ENCODE assay signal across 16 mouse cellular contexts in genomic region chr9:87372251-87372905, GRCm38 (mm10).
A peak's percentile ranks its signal among the peaks of the same experiment; 100 is the strongest.
DNase-seq lines count a peak whose midpoint lies in the region; ATAC-seq and TF ChIP-seq lines count a peak whose summit lies in the region.
"Had no signal": no experiment of that assay in that cellular context is flagged by ENCODE, and none has a peak within 500 bp of the region (broad histone marks: within the 10 kb centered on the region; RNA-seq: fewer than 3 reads in every experiment).

No protein-coding gene starts in this region.

- 0 out of 2 replicates have a peak, but pooled peaks cover 2% of the 10 kb centered on the region for H3K4me1 ChIP-seq in forebrain, embryonic 11.5 days (replicated peaks; ENCODE audit: control insufficient read depth, insufficient read depth, low read length)
- peaks cover 19% of the 10 kb centered on the region for H3K4me1 ChIP-seq in forebrain, embryonic 10.5 days
- no peaks in the 10 kb centered on the region for H3K4me1 ChIP-seq in midbrain, embryonic 11.5 days (ENCODE audit: control insufficient read depth, insufficient read depth, low read length)
- no peaks in the 10 kb centered on the region for H3K4me1 ChIP-seq in midbrain, embryonic 14.5 days (ENCODE audit: control insufficient read depth, insufficient read depth, low read length)
- peaks cover 29% of the 10 kb centered on the region for H3K4me1 ChIP-seq in limb, embryonic 14.5 days (ENCODE audit: control insufficient read depth, insufficient read depth, low read length)
- H3K4me1 ChIP-seq in neural tube, embryonic 15.5 days, result no peaks in the 10 kb centered on the region
- H3K4me1 ChIP-seq: hindbrain, embryonic 15.5 days; intestine, embryonic 15.5 days had no signal

- no peak overlapping the region for H3K4me2 ChIP-seq in forebrain, embryonic 11.5 days (ENCODE audit: low read depth, low read length, severe bottlenecking)
- no peak overlapping the region for H3K4me2 ChIP-seq in midbrain, embryonic 11.5 days
- H3K4me2 ChIP-seq in midbrain, embryonic 14.5 days (ENCODE audit: low read length), result no peak overlapping the region
- H3K4me2 ChIP-seq in limb, embryonic 14.5 days (replicated peaks; ENCODE audit: low read depth, low read length, severe bottlenecking), result no peak overlapping the region
- H3K4me2 ChIP-seq in neural tube, embryonic 15.5 days, result no peak overlapping the region
- H3K4me2 ChIP-seq: hindbrain, embryonic 15.5 days; intestine, embryonic 15.5 days had no signal

- H3K9me3 ChIP-seq in forebrain, embryonic 11.5 days (ENCODE audit: control insufficient read depth, low read length), result no peaks in the 10 kb centered on the region
- no peaks in the 10 kb centered on the region for H3K9me3 ChIP-seq in forebrain, embryonic 10.5 days
- no peaks in the 10 kb centered on the region for H3K9me3 ChIP-seq in midbrain, embryonic 11.5 days (ENCODE audit: control insufficient read depth, low read length)
- H3K9me3 ChIP-seq in midbrain, embryonic 14.5 days (ENCODE audit: control insufficient read depth, low read length), result no peaks in the 10 kb centered on the region
- no peaks in the 10 kb centered on the region for H3K9me3 ChIP-seq in limb, embryonic 14.5 days (ENCODE audit: control insufficient read depth, low read length)
- no peaks in the 10 kb centered on the region for H3K9me3 ChIP-seq in neural tube, embryonic 15.5 days (replicated peaks)
- H3K9me3 ChIP-seq: hindbrain, embryonic 15.5 days; intestine, embryonic 15.5 days had no signal

- no peak overlapping the region for H3K4me3 ChIP-seq in forebrain, embryonic 11.5 days (ENCODE audit: low read depth, low read length)
- H3K4me3 ChIP-seq in forebrain, embryonic 10.5 days, result no peak overlapping the region
- no peak overlapping the region for H3K4me3 ChIP-seq in midbrain, embryonic 11.5 days (ENCODE audit: low read depth, low read length)
- H3K4me3 ChIP-seq in midbrain, embryonic 14.5 days (replicated peaks; ENCODE audit: low read depth, low read length), result no peak overlapping the region
- H3K4me3 ChIP-seq in limb, embryonic 14.5 days (replicated peaks; ENCODE audit: low read length), result no peak overlapping the region
- no peak overlapping the region for H3K4me3 ChIP-seq in neural tube, embryonic 15.5 days (replicated peaks)
- H3K4me3 ChIP-seq: hindbrain, embryonic 15.5 days; intestine, embryonic 15.5 days had no signal

- no peaks in the 10 kb centered on the region for H3K27me3 ChIP-seq in forebrain, embryonic 11.5 days (ENCODE audit: control insufficient read depth, insufficient read depth, low read length)
- peaks cover 20% of the 10 kb centered on the region; the same call in 1 of the 2 replicates for H3K27me3 ChIP-seq in forebrain, embryonic 10.5 days (ENCODE audit: poor library complexity, severe bottlenecking)
- H3K27me3 ChIP-seq in midbrain, embryonic 11.5 days (ENCODE audit: control insufficient read depth, insufficient read depth, low read length), result peaks cover 18% of the 10 kb centered on the region; the same call in 1 of the 2 replicates
- peaks cover 13% of the 10 kb centered on the region; the same call in 1 of the 2 replicates for H3K27me3 ChIP-seq in midbrain, embryonic 14.5 days (ENCODE audit: control insufficient read depth, insufficient read depth, low read length)
- no peaks in the 10 kb centered on the region for H3K27me3 ChIP-seq in limb, embryonic 14.5 days (ENCODE audit: control insufficient read depth, insufficient read depth, low read length)
- H3K27me3 ChIP-seq in neural tube, embryonic 15.5 days (replicated peaks), result no peaks in the 10 kb centered on the region
- H3K27me3 ChIP-seq: hindbrain, embryonic 15.5 days; intestine, embryonic 15.5 days had no signal

- no peak for TF ChIP-seq POLR2A in limb, embryonic 14.5 days (IDR thresholded peaks at IDR 0.05; ENCODE audit: borderline replicate concordance, extremely low read depth, insufficient read depth, insufficient read length)

- no peaks in the 10 kb centered on the region for H3K36me3 ChIP-seq in forebrain, embryonic 11.5 days (ENCODE audit: control insufficient read depth, insufficient read depth, low read length)
- H3K36me3 ChIP-seq in forebrain, embryonic 10.5 days (replicated peaks), result no peaks in the 10 kb centered on the region
- no peaks in the 10 kb centered on the region for H3K36me3 ChIP-seq in midbrain, embryonic 11.5 days (ENCODE audit: control insufficient read depth, insufficient read depth, low read length)
- no peaks in the 10 kb centered on the region for H3K36me3 ChIP-seq in midbrain, embryonic 14.5 days (ENCODE audit: control insufficient read depth, insufficient read depth, low read length)
- no peaks in the 10 kb centered on the region for H3K36me3 ChIP-seq in limb, embryonic 14.5 days (ENCODE audit: control insufficient read depth, insufficient read depth, low read length)
- no peaks in the 10 kb centered on the region for H3K36me3 ChIP-seq in neural tube, embryonic 15.5 days
- H3K36me3 ChIP-seq: hindbrain, embryonic 15.5 days; intestine, embryonic 15.5 days had no signal

- peak; percentile 55; the same call in 1 of the 2 replicates for ATAC-seq in forebrain, embryonic 11.5 days (replicated peaks; ENCODE audit: low FRiP score)
- peak; percentile 78 for ATAC-seq in midbrain, embryonic 11.5 days (ENCODE audit: low FRiP score)
- ATAC-seq in midbrain, embryonic 14.5 days (ENCODE audit: low FRiP score, low TSS enrichment), result no peak
- ATAC-seq in limb, embryonic 14.5 days (ENCODE audit: low FRiP score, low read depth), result peak; percentile 60; the same call in 1 of the 2 replicates
- ATAC-seq in neural tube, embryonic 15.5 days (ENCODE audit: low FRiP score), result peak; percentile 53; the same call in 1 of the 2 replicates
- ATAC-seq: intestine, embryonic 15.5 days had no signal

- 47% methylated on average over 4 of the region's 4 CpGs for WGBS in forebrain, embryonic 11.5 days
- WGBS in forebrain, embryonic 10.5 days, result 37% methylated on average over 4 of the region's 4 CpGs
- 45% methylated on average over 4 of the region's 4 CpGs for WGBS in midbrain, embryonic 11.5 days
- WGBS in midbrain, embryonic 14.5 days, result 21% methylated on average over 4 of the region's 4 CpGs
- 23% methylated on average over 4 of the region's 4 CpGs for WGBS in limb, embryonic 14.5 days
- 42% methylated on average over 4 of the region's 4 CpGs for WGBS in neural tube, embryonic 15.5 days

- no peak overlapping the region for H3K9ac ChIP-seq in forebrain, embryonic 11.5 days (ENCODE audit: low read length)
- no peak overlapping the region for H3K9ac ChIP-seq in midbrain, embryonic 11.5 days (ENCODE audit: low read length)
- H3K9ac ChIP-seq in midbrain, embryonic 14.5 days (replicated peaks; ENCODE audit: low read length), result no peak overlapping the region
- no peak overlapping the region for H3K9ac ChIP-seq in limb, embryonic 14.5 days (ENCODE audit: low read depth, low read length, severe bottlenecking)
- H3K9ac ChIP-seq in neural tube, embryonic 15.5 days (replicated peaks), result no peak overlapping the region
- H3K9ac ChIP-seq: hindbrain, embryonic 15.5 days; intestine, embryonic 15.5 days had no signal

- no peak overlapping the region for H3K27ac ChIP-seq in forebrain, embryonic 11.5 days (ENCODE audit: low read depth, low read length)
- H3K27ac ChIP-seq in forebrain, embryonic 10.5 days, result no peak overlapping the region
- no peak overlapping the region for H3K27ac ChIP-seq in midbrain, embryonic 11.5 days (ENCODE audit: low read depth, low read length)
- no peak overlapping the region for H3K27ac ChIP-seq in midbrain, embryonic 14.5 days (replicated peaks; ENCODE audit: low read depth, low read length)
- no peak overlapping the region for H3K27ac ChIP-seq in limb, embryonic 14.5 days (replicated peaks; ENCODE audit: low read depth, low read length)
- H3K27ac ChIP-seq in neural tube, embryonic 15.5 days (replicated peaks), result no peak overlapping the region
- H3K27ac ChIP-seq: hindbrain, embryonic 15.5 days; intestine, embryonic 15.5 days had no signal

- no peak for DNase-seq in forebrain, embryonic 11.5 days (ENCODE audit: low spot score)
- no peak for DNase-seq in forebrain, embryonic 10.5 days (ENCODE audit: extremely low spot score, low spot score)
- DNase-seq in midbrain, embryonic 11.5 days (ENCODE audit: low spot score, missing footprints), result peak; percentile 83
- DNase-seq in midbrain, embryonic 14.5 days, result no peak
- DNase-seq in limb, embryonic 14.5 days (ENCODE audit: low spot score), result peak; percentile 53
- DNase-seq in lung, postnatal 10 days, result no peak
- no peak for DNase-seq in MN1 (ENCODE audit: low spot score)
- DNase-seq: cerebellum, adult 8-10 months; heart, postnatal 4 days; kidney, postnatal 36 days; layer of hippocampus, adult 9-11 months; liver; thymus, postnatal 14 days had no signal

Comparison
In these comparisons a context has a peak if more than half of its experiments do, and no peak if none do; other contexts are left out.
1. DNase-seq: peak in midbrain, embryonic 11.5 days (single experiment) and limb, embryonic 14.5 days (single experiment); none in forebrain, embryonic 11.5 days (single experiment), forebrain, embryonic 10.5 days (single experiment), midbrain, embryonic 14.5 days (single experiment), lung, postnatal 10 days (single experiment) and MN1 (single experiment).